In genomic region chr5:122693431-122694207, GRCm38 (mm10) we compare ENCODE assay signal across 9 mouse cellular contexts. TPM values are rescaled to one million over a fixed set of nuclear protein-coding genes. Genes with fewer than 3 reads are reported as not detected.
DNase-seq lines count a peak whose midpoint lies in the region; ATAC-seq lines count a peak whose summit lies in the region.
"Had no signal": no experiment of that assay in that cellular context is flagged by ENCODE, and none has a peak within 500 bp of the region (broad histone marks: within the 10 kb centered on the region; RNA-seq: fewer than 3 reads in every experiment).

No protein-coding gene starts in this region.

- ATAC-seq in midbrain, embryonic 12.5 days (ENCODE audit: low FRiP score, low read depth) = peak; percentile 69; the same call in 1 of the 2 replicates
- no peak for ATAC-seq in activated CD4-positive, CD25-positive, alpha-beta regulatory T cell, adult 4 months

- DNase-seq in adrenal gland, adult 2 months = peak; percentile 66
- DNase-seq in adrenal gland, postnatal 4 days (ENCODE audit: low spot score in 2 of 2) = no peak
- DNase-seq in Muller cell, postnatal 12 days (ENCODE audit: inconsistent ontology term) = peak; percentile 90
- DNase-seq in hindbrain, embryonic 10.5 days (ENCODE audit: low spot score) = peak; percentile 80
- no peak for DNase-seq in urinary bladder, postnatal 36 days (ENCODE audit: low spot score in 2 of 2)
- no peak for DNase-seq in adipocyte (ENCODE audit: low spot score)

- H3K4me3 ChIP-seq in hindbrain, embryonic 10.5 days = no peak overlapping the region
- H3K4me3 ChIP-seq in midbrain, embryonic 12.5 days = no peak overlapping the region
- H3K4me3 ChIP-seq: megakaryocyte, embryonic 14.5 days had no signal

- H3K27ac ChIP-seq in hindbrain, embryonic 10.5 days = peak overlapping the region; percentile 85
- peak overlapping the region; percentile 78 for H3K27ac ChIP-seq in midbrain, embryonic 12.5 days (replicated peaks)

- peaks cover 26% of the 10 kb centered on the region for H3K4me1 ChIP-seq in hindbrain, embryonic 10.5 days (replicated peaks)
- peaks cover 15% of the 10 kb centered on the region for H3K4me1 ChIP-seq in midbrain, embryonic 12.5 days

- no peaks in the 10 kb centered on the region for H3K27me3 ChIP-seq in hindbrain, embryonic 10.5 days (ENCODE audit: insufficient read depth, poor library complexity, severe bottlenecking)
- H3K27me3 ChIP-seq in midbrain, embryonic 12.5 days = no peaks in the 10 kb centered on the region

- H3K36me3 ChIP-seq in hindbrain, embryonic 10.5 days = no peaks in the 10 kb centered on the region
- H3K36me3 ChIP-seq in midbrain, embryonic 12.5 days = no peaks in the 10 kb centered on the region

- WGBS in hindbrain, embryonic 10.5 days = 31% methylated on average over 13 of the region's 13 CpGs
- WGBS in midbrain, embryonic 12.5 days = 32% methylated on average over 13 of the region's 13 CpGs

- no peaks in the 10 kb centered on the region for H3K9me3 ChIP-seq in hindbrain, embryonic 10.5 days
- no peaks in the 10 kb centered on the region for H3K9me3 ChIP-seq in midbrain, embryonic 12.5 days

- no peak overlapping the region for H3K9ac ChIP-seq in midbrain, embryonic 12.5 days (replicated peaks)

- no peak overlapping the region for H3K4me2 ChIP-seq in midbrain, embryonic 12.5 days (replicated peaks)

RNA-seq across cellular contexts. Expression of gene P2rx4, which starts 13.7 kb away (rescaled TPM):
- 10 to 100 TPM; 35.2 to 46.2 TPM for total RNA-seq in adrenal gland, adult 2 months (2021)
- polyA plus RNA-seq in adrenal gland, adult 2 months (2012; rRNA removed) = 30.3 and 42.5 TPM in 2 replicates
- total RNA-seq in adrenal gland, postnatal 4 days (2021) = 10 to 100 TPM; 32.9 to 44.8 TPM
- 5.8 and 6.2 TPM in 2 replicates for polyA plus RNA-seq in hindbrain, embryonic 10.5 days (2016; fragmentation: Nextera tagmentation; extraction: Ambion mirVana)
- 9.4 and 9.8 TPM in 2 replicates for polyA plus RNA-seq in midbrain, embryonic 12.5 days (2016; fragmentation: Nextera tagmentation; extraction: Ambion mirVana)
- polyA plus RNA-seq in activated CD4-positive, CD25-positive, alpha-beta regulatory T cell, adult 4 months (2017; shearing (Covaris generic)) = 10 to 100 TPM; 27.6 to 32.1 TPM

RNA-seq across cellular contexts. Expression of gene P2rx7, which starts 49.9 kb away (rescaled TPM):
- 1 to 10 TPM; 3.0 to 3.3 TPM for total RNA-seq in adrenal gland, adult 2 months (2021)
- 3.1 and 5.3 TPM in 2 replicates for polyA plus RNA-seq in adrenal gland, adult 2 months (2012; rRNA removed)
- 1 to 10 TPM; 4.0 to 4.6 TPM for total RNA-seq in adrenal gland, postnatal 4 days (2021)
- 0.73 and 2.1 TPM in 2 replicates for polyA plus RNA-seq in hindbrain, embryonic 10.5 days (2016; fragmentation: Nextera tagmentation; extraction: Ambion mirVana)
- 1.5 TPM in 2 replicates for polyA plus RNA-seq in midbrain, embryonic 12.5 days (2016; fragmentation: Nextera tagmentation; extraction: Ambion mirVana)
- 10 to 100 TPM; 62.3 to 85.8 TPM for polyA plus RNA-seq in activated CD4-positive, CD25-positive, alpha-beta regulatory T cell, adult 4 months (2017; shearing (Covaris generic))

Comparison
In these comparisons a context has a peak if more than half of its experiments do, and no peak if none do; other contexts are left out.
1. DNase-seq: peak in adrenal gland, adult 2 months (single experiment), Muller cell, postnatal 12 days (single experiment) and hindbrain, embryonic 10.5 days (single experiment); none in adrenal gland, postnatal 4 days (0 of 2), urinary bladder, postnatal 36 days (0 of 2) and adipocyte (single experiment).
2. RNA of gene P2rx7, which starts 49.9 kb away (polyA plus RNA-seq): 62.3 to 85.8 TPM in activated CD4-positive, CD25-positive, alpha-beta regulatory T cell, adult 4 months; 3.1 to 5.3 TPM in adrenal gland, adult 2 months, 0.73 to 2.1 TPM in hindbrain, embryonic 10.5 days and 1.5 TPM in midbrain, embryonic 12.5 days; every median in the first group is over 10 times any median in the second.